Mouse (Mus musculus) kidney, postnatal 0 days (tissue): ENCODE results near the gene Lactbl1. TPM values are rescaled to one million over a fixed set of nuclear protein-coding genes. Genes with fewer than 3 reads are reported as not detected.

Experiments
- ATAC-seq: fragments of 200-750 bp; cut with Nextera tagmentation; replicated peaks from 2 replicates; pipeline ENCODE4 v1.8.0; 2017; ENCODE audit warnings: low read depth, moderate number of reproducible peaks, moderate TSS enrichment, moderate library complexity; ENCODE audit not compliant: low FRiP score
- DNase-seq: peaks from one replicate; pipeline ENCODE4 v3.0.0-alpha.2; 2016; ENCODE audit warnings: low spot score
- H3K27ac ChIP-seq: fragments of 300-500 bp; sonication (generic); 2 replicates; pipeline ENCODE4 v1.5.1; 2014; ENCODE audit warnings: mild to moderate bottlenecking
- H3K27me3 ChIP-seq: fragments of 300-500 bp; sonication (generic); 2 replicates; pipeline ENCODE4 v1.6.1; 2014; ENCODE audit warnings: low read length, mixed read lengths; ENCODE audit not compliant: insufficient read depth
- H3K36me3 ChIP-seq: fragments of 300-500 bp; sonication (generic); 2 replicates; pipeline ENCODE4 v1.6.1; 2014; ENCODE audit warnings: low read length, mixed read lengths; ENCODE audit not compliant: insufficient read depth
- H3K4me1 ChIP-seq: fragments of 300-500 bp; sonication (generic); replicated peaks from 2 replicates; pipeline ENCODE4 v1.6.1; 2014; ENCODE audit warnings: antibody characterized with exemption, low read length, mixed read lengths; ENCODE audit not compliant: insufficient read depth
- H3K4me2 ChIP-seq: fragments of 300-500 bp; sonication (generic); 2 replicates; pipeline ENCODE4 v1.6.1; 2014; ENCODE audit warnings: mild to moderate bottlenecking, low read length, moderate library complexity, mixed read lengths
- H3K4me3 ChIP-seq: fragments of 300-500 bp; sonication (generic); replicated peaks from 2 replicates; pipeline ENCODE4 v1.5.1; 2014; ENCODE audit warnings: low read depth, low read length
- H3K9ac ChIP-seq: fragments of 300-500 bp; sonication (generic); 2 replicates; pipeline ENCODE4 v1.6.1; 2014; ENCODE audit warnings: low read depth, low read length
- H3K9me3 ChIP-seq: fragments of 300-500 bp; sonication (generic); replicated peaks from 2 replicates; pipeline ENCODE4 v1.6.1; 2016; ENCODE audit warnings: low read length, inconsistent platforms, mixed read lengths
- CTCF ChIP-seq: IDR thresholded peaks from 2 replicates; pipeline ENCODE4 v1.5.1; 2016; ENCODE audit warnings: antibody characterized with exemption, low read depth, mild to moderate bottlenecking, moderate library complexity
- WGBS: fragments of 180-500 bp; shearing (Covaris S2); extraction: QIAGEN DNeasy Blood & Tissue Kit; methylation state at CpG from one replicate; pipeline ENCODE4 v1.1.7; 2014; 5-methylcytosine and 5-hydroxymethylcytosine counted together
- polyA plus RNA-seq: library from polyadenylated mRNA; unstranded; fragments of >200 nt; fragmentation: Nextera tagmentation; extraction: Ambion mirVana; gene quantifications from 2 replicates; pipeline ENCODE4 v1.2.1, GENCODE M21; 2015

Gene Lactbl1
- polyA plus RNA-seq, 1 experiment from 2014 or later: not detected

GRCm38 (mm10) chr4:136638890-136639289 lies 16.5 kb downstream of the Lactbl1 start:
- peaks cover 22% of the 10 kb centered on the region for H3K27me3 ChIP-seq
- H3K4me3 ChIP-seq: no peak overlapping the region
- TF ChIP-seq CTCF: no peak
- no peak overlapping the region for H3K9ac ChIP-seq
- no peaks in the 10 kb centered on the region for H3K9me3 ChIP-seq
- peak overlapping the region; percentile 37 for H3K4me2 ChIP-seq
- no peak overlapping the region for H3K27ac ChIP-seq
- no peaks in the 10 kb centered on the region for H3K36me3 ChIP-seq
- no peak for ATAC-seq
- H3K4me1 ChIP-seq: no peaks in the 10 kb centered on the region
- WGBS: 9% methylated on average over 10 of the region's 10 CpGs
- DNase-seq: peak; percentile 86

DNA sequence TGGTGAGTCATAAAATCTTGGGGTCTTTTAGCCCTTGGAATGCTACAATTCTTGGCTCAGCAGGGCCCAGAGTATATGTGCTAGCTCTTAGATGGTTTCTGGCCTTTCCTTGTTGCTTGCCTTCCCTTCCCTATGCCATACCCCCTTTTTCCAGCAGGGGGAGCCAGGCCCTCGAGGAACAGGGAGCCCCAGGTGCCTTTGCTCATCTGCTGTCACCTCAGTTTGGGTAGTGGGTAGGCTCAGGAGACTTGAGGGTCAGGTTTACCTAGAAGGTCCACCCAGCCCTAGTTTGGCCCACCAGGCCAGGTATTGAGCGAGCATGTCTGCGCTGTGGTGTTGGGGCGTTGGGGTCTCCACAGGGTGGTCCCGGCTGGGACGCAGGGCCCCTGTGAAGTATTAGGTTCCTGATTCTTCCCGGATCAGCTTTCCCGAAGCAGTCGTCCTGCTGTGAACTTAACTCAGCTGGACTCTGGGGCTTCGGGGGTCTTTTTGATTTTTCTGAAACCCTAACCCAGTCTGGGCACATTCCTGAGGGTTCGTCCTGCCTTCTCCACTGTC lies 26.6 kb downstream of the Lactbl1 start:
- ATAC-seq (peak; percentile 53; the same call in 1 of the 2 replicates), DNase-seq (peak; percentile 87)
- H3K9ac ChIP-seq: no peak overlapping the region
- no peaks in the 10 kb centered on the region for H3K9me3 ChIP-seq
- H3K27me3 ChIP-seq: no peaks in the 10 kb centered on the region
- H3K27ac ChIP-seq: no peak overlapping the region
- no peaks in the 10 kb centered on the region for H3K36me3 ChIP-seq
- H3K4me1 ChIP-seq: 0 out of 2 replicates have a peak, but pooled peaks cover 5% of the 10 kb centered on the region
- H3K4me2 ChIP-seq: peak overlapping the region; percentile 24
- no peak overlapping the region for H3K4me3 ChIP-seq
- WGBS: 4% methylated on average over 11 of the region's 11 CpGs
- TF ChIP-seq CTCF: peak; percentile 96

- no peak overlapping the region for H3K27ac ChIP-seq
- no peaks in the 10 kb centered on the region for H3K36me3 ChIP-seq
- H3K9me3 ChIP-seq: no peaks in the 10 kb centered on the region
- H3K27me3 ChIP-seq: no peaks in the 10 kb centered on the region
- 25% methylated on average over 13 of the region's 13 CpGs for WGBS
- H3K4me2 ChIP-seq: peak overlapping the region; percentile 24
- no peak overlapping the region for H3K9ac ChIP-seq
- H3K4me3 ChIP-seq: no peak overlapping the region
- TF ChIP-seq CTCF: no peak
- DNase-seq: peak; percentile 65
- H3K4me1 ChIP-seq: 0 out of 2 replicates have a peak, but pooled peaks cover 5% of the 10 kb centered on the region
- ATAC-seq: peak; percentile 5; the same call in 1 of the 2 replicates
These were observed 27.2 kb downstream of the Lactbl1 start for GRCm38 (mm10) chr4:136649480-136650196.

DNA sequence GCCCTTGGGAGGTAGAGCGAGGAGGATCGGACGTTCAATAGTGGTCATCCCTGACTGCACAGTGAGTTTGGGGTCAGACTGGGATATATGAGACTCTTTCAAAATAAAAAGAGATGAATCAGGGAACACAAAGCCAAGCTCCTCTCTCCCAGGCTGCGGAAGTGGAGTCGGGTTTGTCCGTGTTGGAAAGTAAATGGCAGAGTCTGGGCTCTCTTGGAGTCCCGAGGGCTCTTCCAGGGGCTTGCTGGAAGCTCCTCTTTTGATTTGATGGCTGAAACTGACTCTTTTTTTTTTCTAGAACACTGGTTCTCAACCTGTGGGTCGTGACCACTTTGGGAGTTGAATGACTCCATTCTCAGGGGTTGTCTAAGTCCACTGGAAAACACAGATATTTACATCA lies 27.8 kb downstream of the Lactbl1 start:
- Histone ChIP-seq H3K9ac (no peak overlapping the region), H3K4me1 (0 out of 2 replicates have a peak, but pooled peaks cover 5% of the 10 kb centered on the region), H3K9me3 (no peaks in the 10 kb centered on the region), H3K27me3 (no peaks in the 10 kb centered on the region), H3K4me2 (no peak overlapping the region), H3K4me3 (no peak overlapping the region), H3K27ac (no peak overlapping the region), H3K36me3 (no peaks in the 10 kb centered on the region)
- TF ChIP-seq CTCF: no peak
- ATAC-seq (no peak), DNase-seq (peak; percentile 27)
- WGBS: 51% methylated on average over 8 of the region's 8 CpGs

DNA sequence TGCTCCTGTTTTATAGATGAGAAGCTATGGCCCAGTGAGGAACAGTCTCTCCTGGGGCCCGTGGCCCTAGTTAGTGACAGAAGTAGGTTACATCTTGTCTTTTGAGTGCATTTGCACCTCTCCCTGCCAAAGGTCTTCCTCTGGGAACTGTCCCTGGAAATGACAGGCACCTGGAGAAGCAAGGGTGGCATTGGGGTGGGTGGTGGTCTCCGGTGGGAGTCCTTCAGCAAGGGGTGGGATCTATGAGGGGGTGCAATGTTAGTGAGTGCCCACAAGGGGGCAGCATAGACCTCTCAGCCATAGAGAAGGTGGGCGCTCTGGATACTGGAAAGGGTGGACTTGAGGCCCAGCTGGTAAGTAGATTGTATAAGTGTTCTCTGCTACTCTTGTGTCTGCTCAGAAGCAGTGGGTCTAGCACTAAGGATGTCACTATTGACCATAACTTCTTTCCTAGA lies 29.0 kb downstream of the Lactbl1 start:
- no peaks in the 10 kb centered on the region for H3K36me3 ChIP-seq
- H3K9ac ChIP-seq: no peak overlapping the region
- H3K4me1 ChIP-seq: 0 out of 2 replicates have a peak, but pooled peaks cover 5% of the 10 kb centered on the region
- no peak overlapping the region for H3K4me2 ChIP-seq
- H3K4me3 ChIP-seq: no peak overlapping the region
- 64% methylated on average over 3 of the region's 3 CpGs for WGBS
- H3K27me3 ChIP-seq: no peaks in the 10 kb centered on the region
- DNase-seq (peak; percentile 82), ATAC-seq (no peak)
- H3K27ac ChIP-seq: no peak overlapping the region
- H3K9me3 ChIP-seq: no peaks in the 10 kb centered on the region
- peak; percentile 84 for TF ChIP-seq CTCF

DNA sequence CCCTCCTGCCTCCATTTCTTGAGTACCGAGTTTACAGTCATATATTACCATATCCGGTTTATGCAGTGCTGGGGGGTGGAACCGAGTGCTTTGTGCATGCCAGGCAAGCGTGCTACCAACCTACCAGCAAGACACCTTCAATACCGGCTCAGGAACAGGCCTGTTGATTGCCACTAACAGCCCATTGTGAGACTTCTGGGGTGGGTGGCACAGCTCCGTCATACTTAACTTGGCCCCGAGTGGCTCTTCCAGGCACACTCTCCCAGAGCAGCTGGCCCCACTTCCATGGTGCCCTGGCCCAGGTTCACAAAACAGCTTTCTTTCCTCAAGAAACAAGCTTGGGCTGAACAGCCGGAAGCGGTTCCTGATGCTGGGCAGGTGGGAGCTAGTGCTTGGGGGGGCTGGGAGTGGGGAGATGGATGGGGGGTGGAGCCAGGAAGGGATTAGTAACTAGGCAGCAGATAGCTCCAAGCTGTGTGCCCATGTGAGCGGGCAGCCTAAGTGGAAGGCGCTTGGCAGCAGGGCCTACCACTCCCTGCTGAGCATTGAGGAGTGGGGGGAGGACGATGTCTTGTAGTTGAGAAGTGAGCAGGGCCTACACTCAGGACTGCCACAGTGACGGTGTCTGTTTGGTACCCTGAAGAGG lies 29.6 kb downstream of the Lactbl1 start:
- 83% methylated on average over 13 of the region's 13 CpGs for WGBS
- H3K27me3 ChIP-seq: no peaks in the 10 kb centered on the region
- DNase-seq (no peak), ATAC-seq (no peak)
- H3K36me3 ChIP-seq: no peaks in the 10 kb centered on the region
- no peak overlapping the region for H3K4me2 ChIP-seq
- H3K4me3 ChIP-seq: no peak overlapping the region
- H3K9ac ChIP-seq: no peak overlapping the region
- H3K4me1 ChIP-seq: 0 out of 2 replicates have a peak, but pooled peaks cover 5% of the 10 kb centered on the region
- no peak overlapping the region for H3K27ac ChIP-seq
- TF ChIP-seq CTCF: no peak
- H3K9me3 ChIP-seq: no peaks in the 10 kb centered on the region
